Mouse (Mus musculus): Measurements from ENCODE around the gene Rcbtb1. TPM values are rescaled to one million over a fixed set of nuclear protein-coding genes. Genes with fewer than 3 reads are reported as not detected.

Rcbtb1 gene
- 13.3 and 17.4 TPM in 2 replicates for polyA plus RNA-seq (2012; ENCODE audit: low replicate concordance)

DNA sequence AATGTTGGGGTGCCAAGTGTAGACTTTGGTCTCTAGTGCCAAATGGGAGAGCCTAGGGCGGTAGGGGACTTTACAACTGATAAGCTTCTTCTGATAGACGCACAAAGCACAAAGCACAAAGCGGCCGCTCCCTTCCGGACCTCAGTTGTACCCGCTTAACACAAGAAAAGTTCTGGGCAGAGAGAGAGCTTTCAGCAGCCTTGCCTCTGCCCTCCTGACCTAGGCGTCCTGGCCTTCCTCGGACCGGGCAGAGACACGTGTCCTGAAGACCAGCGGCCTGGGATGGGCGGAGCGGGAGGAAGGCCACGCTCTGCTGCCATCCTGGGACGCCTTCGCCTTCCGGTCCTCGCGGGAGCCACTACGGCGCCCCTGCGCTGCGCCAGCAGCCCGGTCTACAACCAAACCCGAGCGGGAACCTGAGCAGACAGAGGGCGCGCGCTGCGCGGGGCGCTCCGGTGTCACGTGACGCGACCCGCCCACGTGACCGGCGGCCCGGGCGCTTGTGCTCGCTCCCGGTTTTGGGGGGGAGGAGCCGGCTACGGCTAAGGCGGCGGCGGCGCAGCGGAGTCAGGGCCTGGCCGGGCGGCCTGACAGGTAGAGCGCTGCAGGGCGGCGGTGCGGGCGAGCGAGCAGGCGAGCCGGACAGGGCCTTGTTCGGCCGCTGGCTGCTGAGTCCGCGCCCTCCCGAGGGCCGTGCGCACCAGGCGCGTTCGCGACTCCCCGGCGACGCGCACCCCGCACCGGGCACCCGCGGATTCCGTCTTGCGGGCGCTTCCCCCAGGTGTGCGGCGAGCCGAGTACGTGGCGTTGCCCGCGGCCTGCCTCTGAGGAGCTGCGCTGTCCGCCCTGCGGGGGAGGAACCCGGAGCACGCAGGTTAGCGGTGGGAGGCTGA lies at the start of gene Rcbtb1:
Gene Rcbtb1 (plus strand): TSS at position 499 of the 893 bp plus-strand sequence.

DNA sequence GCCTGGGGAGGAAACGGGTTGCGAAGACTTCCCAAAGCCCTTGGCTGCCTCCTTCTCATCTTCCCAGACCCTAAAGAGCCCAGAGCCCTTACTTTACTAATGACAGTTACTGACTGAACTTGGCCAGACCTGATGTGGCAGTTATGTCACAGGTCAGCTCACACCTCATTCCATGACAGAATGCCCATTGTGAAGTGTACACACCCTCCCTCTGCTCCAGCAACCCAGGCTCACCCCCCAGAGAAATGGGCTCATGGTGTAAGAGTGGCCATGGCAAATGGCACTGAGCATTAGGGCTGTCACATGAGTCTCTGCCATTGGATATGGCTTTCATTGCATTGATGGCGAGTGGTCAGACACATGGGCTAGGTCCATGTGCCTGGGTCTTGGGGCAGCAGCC lies 22.4 kb upstream of the Rcbtb1 start, which contains the start of gene Gm5142:
Gene Gm5142 (minus strand): TSS at position 101 of the 400 bp plus-strand sequence.

DNA sequence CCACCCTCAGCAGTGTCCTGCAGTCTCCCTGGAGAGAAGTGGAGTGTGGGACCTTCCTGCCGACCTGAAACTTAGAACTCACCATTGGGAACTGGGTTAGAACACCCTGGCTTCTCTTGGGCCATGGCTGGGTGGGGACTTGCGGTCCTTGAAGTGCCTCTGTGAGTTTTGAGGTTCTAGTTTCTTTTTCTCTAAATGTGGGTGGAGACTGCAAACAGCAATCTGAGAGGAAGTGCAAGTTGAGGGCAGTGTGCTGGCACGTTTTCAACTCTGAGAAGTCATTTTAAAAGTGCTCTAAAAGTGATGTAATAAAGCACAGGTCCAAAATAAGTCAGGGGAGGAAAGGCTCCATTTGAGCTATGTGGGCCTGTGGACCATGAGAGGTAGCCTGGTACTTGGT lies 59.0 kb downstream of the Rcbtb1 start, which contains the start of gene Gm6904:
Gene Gm6904 (minus strand): TSS at position 161 of the 400 bp plus-strand sequence.

Other genes starting within 250 kb of the Rcbtb1 start
- not detected in 2 replicates for gene 1700129C05Rik, start 58.3 kb upstream of the Rcbtb1 start, polyA plus RNA-seq (2012; ENCODE audit: low replicate concordance)
- not detected in 2 replicates for gene Gm5142, start 22.5 kb upstream of the Rcbtb1 start, polyA plus RNA-seq (2012; ENCODE audit: low replicate concordance)
- gene Gm6904, start 59.0 kb downstream of the Rcbtb1 start, polyA plus RNA-seq (2012; ENCODE audit: low replicate concordance) = 0.19 TPM in 1 of 2 replicates, not detected in the other
- 0.82 and 0.83 TPM in 2 replicates for gene Phf11a, start 96.3 kb downstream of the Rcbtb1 start, polyA plus RNA-seq (2012; ENCODE audit: low replicate concordance)
- gene Phf11b, start 140.1 kb downstream of the Rcbtb1 start, polyA plus RNA-seq (2012; ENCODE audit: low replicate concordance) = 2.6 and 5.3 TPM in 2 replicates
- 0.56 and 0.90 TPM in 2 replicates for gene Phf11d, start 164.3 kb downstream of the Rcbtb1 start, polyA plus RNA-seq (2012; ENCODE audit: low replicate concordance)
- 0.16 and 0.43 TPM in 2 replicates for gene Phf11c, start 194.2 kb downstream of the Rcbtb1 start, polyA plus RNA-seq (2012; ENCODE audit: low replicate concordance)
- 11.1 and 21.4 TPM in 2 replicates for gene Setdb2, start 239.7 kb downstream of the Rcbtb1 start, polyA plus RNA-seq (2012; ENCODE audit: low replicate concordance)
- gene Cab39l, start 239.8 kb downstream of the Rcbtb1 start, polyA plus RNA-seq (2012; ENCODE audit: low replicate concordance) = 1.9 and 2.8 TPM in 2 replicates

Measured in hematopoietic multipotent progenitor cell, adult 10-12 weeks (in vitro differentiated cells).